Mouse (Mus musculus) heart, embryonic 10.5 days (tissue): ENCODE measurements around the gene Spns1. TPM values are rescaled to one million over a fixed set of nuclear protein-coding genes. Genes with fewer than 3 reads are reported as not detected.

Experiments used
- DNase-seq: peaks from one replicate; pipeline ENCODE4 v3.0.0-alpha.2; 2017; ENCODE audit warnings: low spot score
- H3K27ac ChIP-seq: fragments of 300-500 bp; sonication (generic); 2 replicates; pipeline ENCODE4 v1.5.1; 2016; ENCODE audit warnings: mild to moderate bottlenecking
- H3K27me3 ChIP-seq: fragments of 300-500 bp; sonication (generic); 2 replicates; pipeline ENCODE4 v1.6.1; 2016; ENCODE audit warnings: mild to moderate bottlenecking; ENCODE audit not compliant: poor library complexity, insufficient read depth, severe bottlenecking
- H3K36me3 ChIP-seq: fragments of 300-500 bp; sonication (generic); 2 replicates; pipeline ENCODE4 v1.6.1; 2016; ENCODE audit warnings: mild to moderate bottlenecking, moderate library complexity
- H3K4me1 ChIP-seq: fragments of 300-500 bp; sonication (generic); 2 replicates; pipeline ENCODE4 v1.6.1; 2016; ENCODE audit warnings: mild to moderate bottlenecking
- H3K4me3 ChIP-seq: fragments of 300-500 bp; sonication (generic); 2 replicates; pipeline ENCODE4 v1.5.1; 2016; ENCODE audit warnings: mild to moderate bottlenecking, moderate library complexity
- H3K9me3 ChIP-seq: fragments of 300-500 bp; sonication (generic); 2 replicates; pipeline ENCODE4 v1.6.1; 2016; ENCODE audit warnings: mild to moderate bottlenecking, moderate library complexity
- WGBS: fragments of 180-500 bp; shearing (Covaris S2); methylation state at CpG from one replicate; pipeline ENCODE4 v1.1.7; 2016; 5-methylcytosine and 5-hydroxymethylcytosine counted together
- polyA plus RNA-seq: library from polyadenylated mRNA; unstranded; fragments of >200 nt; fragmentation: Nextera tagmentation; extraction: Ambion mirVana; gene quantifications from 2 replicates; pipeline ENCODE4 v1.2.1, GENCODE M21; 2016

Spns1 gene
- polyA plus RNA-seq, 1 experiment from 2014 or later = 58.2 TPM

DNA sequence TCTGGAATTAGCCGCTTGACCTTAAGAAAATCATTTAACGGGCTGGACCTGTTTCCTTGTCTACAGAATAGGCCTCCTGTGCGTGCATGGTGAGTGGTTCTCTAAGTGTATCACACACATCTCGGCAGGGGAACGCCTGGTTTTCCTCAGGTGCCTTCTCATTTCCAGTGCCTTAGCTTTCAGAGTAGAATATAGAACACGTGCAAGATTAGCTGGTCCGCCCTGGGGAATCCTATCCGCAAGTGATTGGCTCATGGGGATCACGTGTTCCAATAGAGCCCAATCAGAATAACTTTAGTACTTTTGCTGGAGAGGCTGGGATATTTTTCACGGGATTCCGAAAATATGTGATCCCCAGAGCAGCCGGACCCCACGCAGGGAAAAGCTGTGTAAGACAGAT is 18.2 kb downstream of the Spns1 start:
- Histone ChIP-seq H3K27ac (no peak overlapping the region), H3K4me1 (peaks cover 30% of the 10 kb centered on the region), H3K27me3 (no peaks in the 10 kb centered on the region), H3K9me3 (no peaks in the 10 kb centered on the region), H3K36me3 (peaks cover 10% of the 10 kb centered on the region), H3K4me3 (no peak overlapping the region)
- no peak for DNase-seq
- 63% methylated on average over 13 of the region's 13 CpGs for WGBS

DNA sequence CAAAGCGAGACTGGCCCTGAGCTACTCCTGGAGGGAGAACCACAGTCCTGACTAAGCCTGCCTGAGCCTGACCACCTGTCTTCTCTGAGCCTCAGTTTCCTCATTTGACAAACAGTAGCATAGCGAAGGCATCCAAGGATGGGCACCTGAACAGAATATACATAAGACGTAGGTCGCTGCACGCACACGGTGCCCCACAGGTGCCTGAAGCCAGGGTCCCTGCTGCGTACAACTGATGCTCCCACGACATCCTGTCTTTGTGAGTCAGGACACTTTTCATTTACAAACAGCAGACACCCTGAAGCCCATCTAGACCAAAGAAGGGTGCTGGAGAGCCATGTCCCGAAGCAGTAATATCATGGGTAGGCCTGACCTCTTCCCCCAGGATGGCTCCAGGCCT is 18.8 kb downstream of the Spns1 start:
- Histone ChIP-seq H3K4me1 (peaks cover 30% of the 10 kb centered on the region), H3K9me3 (no peaks in the 10 kb centered on the region), H3K36me3 (peaks cover 4% of the 10 kb centered on the region; the same call in 1 of the 2 replicates), H3K27ac (0 out of 2 replicates have a peak overlapping the region, but pooled peaks have one; percentile 23), H3K4me3 (no peak overlapping the region), H3K27me3 (no peaks in the 10 kb centered on the region)
- no peak for DNase-seq
- 90% methylated on average over 9 of the region's 9 CpGs for WGBS

DNA sequence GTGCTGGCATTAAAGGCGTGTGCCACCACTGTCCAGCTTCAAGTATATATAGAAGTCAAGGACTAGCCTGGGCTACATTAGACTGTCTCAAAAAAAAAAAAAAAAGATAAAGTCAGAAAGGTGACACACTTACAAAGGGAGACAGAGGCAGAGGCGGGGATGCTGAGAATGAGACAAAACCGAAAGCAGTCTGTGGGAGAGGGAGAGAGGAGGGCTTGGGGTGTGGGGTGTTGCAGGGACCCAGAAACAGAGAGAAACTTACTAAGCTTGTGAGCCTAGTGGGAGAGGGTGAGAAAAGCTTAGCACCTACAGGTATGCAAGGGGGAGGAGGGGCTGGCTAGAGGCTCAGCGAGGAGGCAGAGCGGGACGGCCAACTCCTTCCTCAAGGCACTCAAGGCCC is 19.4 kb downstream of the Spns1 start:
- WGBS = 74% methylated on average over 6 of the region's 6 CpGs
- Histone ChIP-seq H3K27ac (no peak overlapping the region), H3K4me3 (no peak overlapping the region), H3K9me3 (no peaks in the 10 kb centered on the region), H3K36me3 (no peaks in the 10 kb centered on the region; the same call in 1 of the 2 replicates), H3K27me3 (no peaks in the 10 kb centered on the region), H3K4me1 (peaks cover 30% of the 10 kb centered on the region)
- DNase-seq = no peak

DNA sequence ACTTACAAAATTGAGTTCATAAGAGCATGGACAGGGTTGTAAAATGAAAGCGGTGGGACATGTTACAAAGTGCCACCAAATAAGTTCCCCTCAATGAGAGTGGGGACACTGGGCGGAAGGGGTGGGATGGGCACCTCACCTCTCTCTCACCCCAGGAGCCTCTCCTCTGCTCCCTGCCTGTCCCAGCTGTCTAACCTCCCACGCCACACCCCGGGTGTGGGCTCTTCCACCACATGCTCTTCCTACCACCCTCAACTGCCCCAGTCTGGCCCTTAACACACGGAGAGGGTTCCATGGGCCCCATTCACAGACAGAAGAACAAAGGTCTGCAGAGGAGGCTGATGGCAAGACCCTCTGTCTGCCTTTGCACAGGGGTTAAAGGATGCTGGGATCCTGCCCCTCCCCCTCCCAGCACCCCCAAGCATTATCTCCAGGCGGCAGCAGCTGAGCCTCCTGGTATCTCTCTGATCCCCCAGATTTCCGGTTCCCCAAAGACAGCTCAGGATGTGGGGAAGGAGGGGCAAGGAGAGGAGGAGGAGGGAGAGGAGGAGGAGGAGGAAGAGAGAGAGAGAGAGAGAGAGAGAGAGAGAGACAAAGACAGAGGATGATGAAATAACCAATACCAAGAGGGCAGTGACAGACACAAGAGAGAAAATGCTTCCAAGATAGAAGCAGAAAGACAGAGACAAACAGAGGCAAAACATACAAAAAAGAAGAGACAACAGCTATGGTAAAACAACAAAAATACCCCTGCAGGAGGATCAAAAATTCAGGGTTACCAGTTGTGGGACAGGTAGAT is 20.3 kb downstream of the Spns1 start:
- H3K27ac ChIP-seq = peak overlapping the region; percentile 38; the same call in 1 of the 2 replicates
- WGBS = 39% methylated on average over 7 of the region's 7 CpGs
- H3K9me3 ChIP-seq = no peaks in the 10 kb centered on the region
- H3K4me3 ChIP-seq = no peak overlapping the region
- H3K36me3 ChIP-seq = no peaks in the 10 kb centered on the region
- H3K4me1 ChIP-seq = peaks cover 30% of the 10 kb centered on the region
- peak; percentile 71 for DNase-seq
- no peaks in the 10 kb centered on the region for H3K27me3 ChIP-seq

DNA sequence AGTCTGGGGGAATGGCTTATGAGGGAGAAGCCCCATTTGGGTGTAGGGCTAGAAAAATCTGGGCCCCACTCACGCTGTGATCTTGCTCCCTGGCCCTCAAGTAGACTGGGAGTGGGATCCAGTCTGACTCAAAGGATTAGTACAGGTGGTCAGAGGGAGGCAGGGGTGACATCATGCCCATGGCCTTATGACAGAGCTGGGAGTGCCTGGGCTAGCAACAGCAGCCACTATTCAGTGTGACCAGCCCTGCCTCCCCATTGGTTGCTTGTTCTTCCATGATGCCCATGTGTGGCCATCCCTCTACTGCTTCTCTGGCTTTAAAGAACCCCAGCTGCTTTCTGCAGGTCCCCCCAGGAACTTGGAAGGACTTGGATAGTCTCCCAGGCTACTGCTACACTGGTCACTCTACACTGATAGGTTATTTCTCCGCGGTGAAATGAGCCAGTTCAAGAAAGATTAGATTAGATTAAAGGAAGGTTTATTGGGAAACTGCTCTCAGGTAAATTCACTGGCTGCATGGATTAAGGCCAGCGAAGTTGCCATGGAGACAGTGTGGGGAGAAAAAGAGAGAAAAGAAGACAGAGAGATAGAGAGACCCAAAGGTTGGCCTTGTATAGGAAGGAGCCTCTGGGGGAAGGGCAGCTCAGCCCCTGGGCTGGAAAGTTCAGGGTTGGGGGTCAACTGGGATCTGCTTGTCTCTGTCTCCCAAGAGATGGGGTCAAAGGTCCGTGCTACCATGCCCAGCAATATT is 21.2 kb downstream of the Spns1 start:
- 48% methylated on average over 5 of the region's 5 CpGs for WGBS

DNA sequence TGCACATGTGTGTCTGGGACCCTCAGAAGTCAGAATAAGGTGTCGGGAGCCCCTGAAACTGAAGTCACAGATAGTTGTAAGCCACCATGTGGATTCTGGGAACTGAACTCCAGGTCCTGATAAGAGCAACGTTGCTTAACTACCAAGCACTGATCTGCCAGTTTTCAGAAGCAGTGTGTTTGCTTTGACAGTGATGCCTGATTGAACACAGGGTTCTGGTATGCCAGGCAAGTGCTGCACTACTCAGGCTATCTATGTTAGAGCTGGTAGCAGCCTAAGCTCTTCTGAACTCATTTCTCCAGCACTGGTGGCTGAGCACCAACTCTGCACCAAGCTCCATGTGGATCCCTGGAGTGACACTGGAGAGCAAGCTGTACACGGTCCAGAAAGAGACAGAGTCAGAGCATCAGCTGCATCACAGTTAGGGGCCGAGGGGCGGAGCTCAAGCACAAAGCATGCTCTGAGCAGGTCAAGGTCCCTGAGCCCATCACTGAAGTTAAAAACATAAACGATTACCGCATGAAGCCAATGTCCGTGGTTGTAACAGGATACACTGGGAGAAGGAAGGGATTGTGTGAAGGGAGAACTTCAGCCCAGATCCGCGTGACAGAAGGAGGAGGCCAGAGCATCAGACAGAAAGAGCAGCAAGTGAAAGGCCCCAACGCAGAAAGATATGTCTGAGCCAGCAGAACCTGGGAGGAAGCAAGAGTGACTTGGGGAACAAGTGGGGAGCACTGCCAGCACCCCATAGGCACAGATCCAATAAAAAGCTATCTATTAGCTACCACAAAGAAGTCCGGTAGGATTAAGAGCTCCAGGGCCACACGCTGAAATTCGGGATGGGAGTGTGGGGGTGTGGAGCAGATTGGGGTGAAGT is 22.3 kb downstream of the Spns1 start:
- 51% methylated on average over 14 of the region's 14 CpGs for WGBS
- Histone ChIP-seq H3K4me3 (no peak overlapping the region), H3K27ac (peak overlapping the region; percentile 17; the same call in 1 of the 2 replicates), H3K9me3 (no peaks in the 10 kb centered on the region), H3K27me3 (no peaks in the 10 kb centered on the region), H3K4me1 (peaks cover 30% of the 10 kb centered on the region), H3K36me3 (no peaks in the 10 kb centered on the region)
- peak; percentile 76 for DNase-seq

More for the DNA sequence above, 21.2 kb downstream of the Spns1 start:
- H3K27me3 ChIP-seq = no peaks in the 10 kb centered on the region
- H3K36me3 ChIP-seq = no peaks in the 10 kb centered on the region
- H3K4me3 ChIP-seq = no peak overlapping the region
- peaks cover 30% of the 10 kb centered on the region for H3K4me1 ChIP-seq
- no peaks in the 10 kb centered on the region for H3K9me3 ChIP-seq
- DNase-seq = no peak
- peak overlapping the region; percentile 17; the same call in 1 of the 2 replicates for H3K27ac ChIP-seq

DNA sequence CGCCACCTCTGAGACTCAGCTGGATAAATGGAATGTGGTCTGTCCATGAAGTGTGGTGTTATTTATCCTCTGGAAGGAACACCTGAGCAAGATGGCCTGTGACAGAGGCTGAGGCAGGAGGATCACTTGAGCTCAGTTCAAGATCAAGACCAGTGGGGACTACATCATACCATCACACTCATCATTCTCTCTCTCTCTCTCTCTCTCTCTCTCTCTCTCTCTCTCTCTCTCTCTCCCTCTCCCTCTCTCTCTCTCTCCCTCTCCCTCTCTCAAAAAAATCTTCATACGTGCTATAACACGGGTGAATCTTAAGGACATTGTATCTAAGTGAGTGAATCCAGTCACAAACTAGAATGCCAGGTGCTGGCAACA is 23.3 kb downstream of the Spns1 start:
- H3K4me3 ChIP-seq = no peak overlapping the region
- no peaks in the 10 kb centered on the region for H3K9me3 ChIP-seq
- WGBS = 83% methylated on average over 3 of the region's 3 CpGs
- no peaks in the 10 kb centered on the region for H3K36me3 ChIP-seq
- no peaks in the 10 kb centered on the region for H3K27me3 ChIP-seq
- no peak for DNase-seq
- H3K4me1 ChIP-seq = peaks cover 30% of the 10 kb centered on the region
- H3K27ac ChIP-seq = no peak overlapping the region

DNA sequence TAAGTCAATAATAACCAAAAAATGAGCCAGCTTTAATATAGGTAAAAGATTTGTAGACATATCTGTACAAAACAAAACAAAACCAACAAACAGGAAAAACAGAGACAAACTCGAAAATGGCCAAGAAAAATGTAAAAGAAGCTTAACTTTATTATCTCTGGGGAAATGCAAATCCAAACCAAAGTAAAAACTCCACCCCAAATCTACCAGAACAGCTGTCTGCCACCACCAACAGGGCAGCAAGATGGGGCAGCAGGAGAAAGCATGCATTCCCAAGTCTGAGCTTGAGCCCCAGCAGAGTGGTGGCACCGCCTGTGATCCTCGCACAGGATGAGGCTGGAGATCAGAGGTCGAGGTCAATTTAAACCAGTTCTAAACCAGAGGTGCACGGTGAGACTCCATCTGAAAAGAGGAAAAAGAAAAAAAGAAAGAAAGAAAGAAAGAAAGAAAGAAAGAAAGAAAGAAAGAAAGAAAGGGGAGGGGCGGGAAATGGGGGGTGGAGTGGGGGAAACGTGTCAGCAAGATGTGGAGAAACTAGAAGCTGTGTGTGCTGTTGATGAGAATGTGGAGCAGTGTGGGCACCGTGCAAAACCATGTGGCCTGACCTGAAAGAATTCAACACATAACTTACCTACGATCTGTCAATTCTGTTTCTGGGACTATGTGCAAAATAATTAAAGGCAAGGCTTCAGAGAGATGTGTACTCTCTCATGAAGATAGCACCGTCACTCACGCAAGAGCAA is 23.8 kb downstream of the Spns1 start:
- DNase-seq = no peak
- no peaks in the 10 kb centered on the region for H3K36me3 ChIP-seq
- peaks cover 32% of the 10 kb centered on the region for H3K4me1 ChIP-seq
- WGBS = 67% methylated on average over 11 of the region's 11 CpGs
- no peaks in the 10 kb centered on the region for H3K9me3 ChIP-seq
- no peak overlapping the region for H3K27ac ChIP-seq
- no peak overlapping the region for H3K4me3 ChIP-seq
- H3K27me3 ChIP-seq = no peaks in the 10 kb centered on the region

DNA sequence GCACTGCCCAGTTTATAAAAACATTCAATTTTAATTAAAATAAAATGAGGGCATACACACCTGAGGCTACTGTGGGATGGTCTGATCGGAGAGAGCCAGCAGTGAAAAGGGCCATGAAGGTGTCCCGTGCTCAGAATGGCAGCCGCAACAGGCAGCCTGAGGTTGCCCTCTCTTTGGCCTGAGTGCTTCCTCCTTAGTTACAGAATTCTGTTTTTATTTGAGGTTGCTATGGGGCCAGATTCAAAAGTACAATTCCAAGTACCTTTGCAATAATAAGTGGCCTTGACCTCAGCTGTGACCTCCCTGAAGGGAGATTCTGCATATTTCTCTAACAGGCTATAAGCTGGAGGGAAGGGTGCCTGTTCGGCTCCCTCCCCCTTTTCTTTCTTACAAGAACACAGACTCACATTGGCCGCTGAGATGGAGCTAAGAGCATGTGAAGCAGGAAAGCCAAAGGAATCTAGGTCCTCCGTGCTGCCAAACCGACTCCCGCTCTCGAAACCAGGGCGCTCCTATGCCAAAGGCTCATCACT is 25.8 kb downstream of the Spns1 start:
- DNase-seq = peak; percentile 67
- Histone ChIP-seq H3K27me3 (no peaks in the 10 kb centered on the region), H3K9me3 (no peaks in the 10 kb centered on the region), H3K36me3 (no peaks in the 10 kb centered on the region), H3K4me3 (peak overlapping the region; percentile 15; the same call in 1 of the 2 replicates), H3K4me1 (peaks cover 28% of the 10 kb centered on the region), H3K27ac (no peak overlapping the region)
- 52% methylated on average over 10 of the region's 10 CpGs for WGBS

DNA sequence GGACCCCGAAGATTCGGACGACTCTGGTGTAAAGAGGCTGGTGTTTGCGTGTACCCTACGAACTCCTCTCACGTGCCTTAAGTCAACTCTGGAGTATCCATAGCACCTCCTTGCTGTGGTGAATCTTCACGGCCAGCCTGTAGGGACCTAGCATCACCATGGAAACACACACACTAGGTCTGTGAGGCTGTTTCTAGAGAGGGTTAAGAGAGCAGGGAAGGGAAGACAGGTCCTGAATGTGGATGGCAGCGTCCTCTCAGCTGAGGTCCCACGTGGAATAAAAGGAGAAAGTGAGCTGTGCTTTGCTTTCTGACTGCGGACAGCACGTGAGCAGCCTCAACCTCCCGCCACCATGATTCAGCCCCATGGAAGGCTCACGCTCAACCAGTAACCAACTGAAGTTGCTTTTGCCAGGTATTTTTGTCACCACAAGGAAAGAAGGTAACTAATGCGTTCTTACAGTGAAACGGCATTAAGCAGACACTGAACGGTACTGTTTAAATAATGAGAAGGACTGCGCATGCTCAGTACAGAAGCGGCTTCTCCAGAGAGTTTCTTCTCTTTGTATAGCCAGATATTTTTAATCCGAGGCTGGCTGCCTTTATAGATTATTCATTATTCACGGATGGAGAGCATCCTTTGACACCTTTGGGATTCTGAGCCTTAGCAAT is 26.4 kb downstream of the Spns1 start:
- Histone ChIP-seq H3K4me3 (peak overlapping the region; percentile 15; the same call in 1 of the 2 replicates), H3K9me3 (no peaks in the 10 kb centered on the region), H3K27me3 (no peaks in the 10 kb centered on the region), H3K36me3 (no peaks in the 10 kb centered on the region), H3K27ac (no peak overlapping the region), H3K4me1 (peaks cover 24% of the 10 kb centered on the region)
- WGBS = 65% methylated on average over 20 of the region's 20 CpGs
- no peak for DNase-seq

DNA sequence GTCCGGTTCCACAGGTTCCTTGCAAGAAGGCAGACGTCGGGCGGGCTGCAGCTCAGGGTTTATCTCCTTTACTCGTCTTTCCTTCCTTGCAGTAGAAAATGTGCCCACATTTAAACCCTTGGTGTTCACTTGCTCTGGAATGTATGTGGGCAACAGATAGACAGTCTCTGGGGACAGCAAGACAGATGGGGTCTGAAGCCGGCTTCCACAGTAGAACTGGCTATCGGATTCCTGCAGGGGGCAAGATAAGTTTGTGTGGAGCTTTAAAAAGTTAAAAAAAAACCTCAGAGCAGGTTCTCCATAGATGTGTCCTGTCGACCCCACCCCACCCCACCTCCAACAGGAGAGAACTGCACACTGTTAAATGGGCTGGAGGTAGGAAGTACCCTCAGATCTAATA is 29.0 kb downstream of the Spns1 start:
- H3K27ac ChIP-seq = 0 out of 2 replicates have a peak overlapping the region, but pooled peaks have one; percentile 16
- H3K4me3 ChIP-seq = no peak overlapping the region
- H3K9me3 ChIP-seq = no peaks in the 10 kb centered on the region
- no peaks in the 10 kb centered on the region for H3K27me3 ChIP-seq
- 37% methylated on average over 8 of the region's 8 CpGs for WGBS
- DNase-seq = no peak
- H3K36me3 ChIP-seq = no peaks in the 10 kb centered on the region
- 0 out of 2 replicates have a peak, but pooled peaks cover 6% of the 10 kb centered on the region for H3K4me1 ChIP-seq
